7 mouse cellular contexts compared by ENCODE assay signal in the genomic region with DNA sequence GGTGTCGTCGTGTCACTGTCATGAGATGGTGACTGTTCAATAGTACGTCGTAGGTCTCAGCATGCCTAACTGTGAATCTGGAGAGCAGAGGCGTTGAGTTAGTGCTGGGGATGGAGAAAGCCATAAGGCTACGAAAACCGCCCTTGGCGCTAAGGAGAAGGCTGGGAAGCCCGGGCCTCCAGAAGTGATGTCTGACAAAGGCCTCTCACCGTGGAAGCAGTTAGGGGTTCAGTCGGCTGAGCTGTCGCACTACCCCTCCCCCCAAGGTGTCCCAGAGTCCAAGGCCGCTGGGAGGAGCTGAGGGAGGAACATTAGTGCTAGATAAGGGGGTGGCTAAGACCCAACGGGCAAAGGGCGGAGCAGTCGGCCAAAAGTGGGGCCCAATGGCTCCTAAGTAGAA. TPM values are rescaled to one million over a fixed set of nuclear protein-coding genes. Genes with fewer than 3 reads are reported as not detected.
DNase-seq lines count a peak whose midpoint lies in the region; ATAC-seq lines count a peak whose summit lies in the region.

No protein-coding gene starts in this region.

- peak overlapping the region; percentile 47 for H3K4me3 ChIP-seq in midbrain, embryonic 10.5 days
- H3K4me3 ChIP-seq in midbrain, embryonic 16.5 days (ENCODE audit: low read depth, low read length), result no peak overlapping the region
- peak overlapping the region; percentile 66 for H3K4me3 ChIP-seq in erythroblast, embryonic 14.5 days (replicated peaks)
- peak overlapping the region; percentile 28 for H3K4me3 ChIP-seq in stomach, embryonic 14.5 days (ENCODE audit: low read depth, low read length)

- DNase-seq in midbrain, embryonic 10.5 days (ENCODE audit: low spot score), result no peak
- peak; percentile 26 for DNase-seq in kidney, postnatal 14 days
- no peak for DNase-seq in MN1 (ENCODE audit: low spot score)
- no peak for DNase-seq in cerebellum, postnatal 10 days

- H3K9me3 ChIP-seq in midbrain, embryonic 10.5 days (replicated peaks), result no peaks in the 10 kb centered on the region
- H3K9me3 ChIP-seq in midbrain, embryonic 16.5 days (replicated peaks; ENCODE audit: control insufficient read depth, low read length, poor library complexity, severe bottlenecking), result no peaks in the 10 kb centered on the region
- no peaks in the 10 kb centered on the region; the same call in 1 of the 2 replicates for H3K9me3 ChIP-seq in erythroblast, embryonic 14.5 days (ENCODE audit: control insufficient read depth, low read length)
- no peaks in the 10 kb centered on the region for H3K9me3 ChIP-seq in stomach, embryonic 14.5 days (ENCODE audit: control insufficient read depth, low read depth, low read length)

- H3K9ac ChIP-seq in midbrain, embryonic 16.5 days (ENCODE audit: low read depth, low read length), result no peak overlapping the region
- no peak overlapping the region for H3K9ac ChIP-seq in stomach, embryonic 14.5 days (replicated peaks; ENCODE audit: low read depth, low read length)

- H3K4me2 ChIP-seq in midbrain, embryonic 16.5 days (ENCODE audit: low read length), result no peak overlapping the region
- 0 out of 2 replicates have a peak overlapping the region, but pooled peaks have one; percentile 38 for H3K4me2 ChIP-seq in stomach, embryonic 14.5 days (replicated peaks; ENCODE audit: low read depth, low read length)

- H3K27ac ChIP-seq in midbrain, embryonic 10.5 days (replicated peaks), result no peak overlapping the region
- H3K27ac ChIP-seq in midbrain, embryonic 16.5 days (ENCODE audit: low read length), result no peak overlapping the region
- no peak overlapping the region for H3K27ac ChIP-seq in stomach, embryonic 14.5 days (ENCODE audit: low read length)

- whole genome bisulfite sequencing in midbrain, embryonic 10.5 days, result 4% methylated on average over 16 of the region's 16 CpGs
- 4% methylated on average over 16 of the region's 16 CpGs for WGBS in midbrain, embryonic 16.5 days
- WGBS in stomach, embryonic 14.5 days, result 8% methylated on average over 16 of the region's 16 CpGs

- H3K36me3 ChIP-seq in midbrain, embryonic 10.5 days, result no peaks in the 10 kb centered on the region
- H3K36me3 ChIP-seq in midbrain, embryonic 16.5 days (ENCODE audit: control insufficient read depth, insufficient read depth, low read length), result no peaks in the 10 kb centered on the region
- H3K36me3 ChIP-seq in erythroblast, embryonic 14.5 days (ENCODE audit: control insufficient read depth), result peaks cover 17% of the 10 kb centered on the region
- no peaks in the 10 kb centered on the region for H3K36me3 ChIP-seq in stomach, embryonic 14.5 days (ENCODE audit: control insufficient read depth, insufficient read depth, low read length)

- no peak for ATAC-seq in midbrain, embryonic 16.5 days
- no peak for ATAC-seq in stomach, embryonic 14.5 days (ENCODE audit: insufficient number of reproducible peaks, insufficient read depth, low FRiP score, low read depth)

- H3K27me3 ChIP-seq in midbrain, embryonic 10.5 days (ENCODE audit: low read depth, poor library complexity, severe bottlenecking), result peaks cover 78% of the 10 kb centered on the region
- H3K27me3 ChIP-seq in midbrain, embryonic 16.5 days (ENCODE audit: control insufficient read depth, insufficient read depth, low read depth, low read length), result peaks cover 61% of the 10 kb centered on the region
- H3K27me3 ChIP-seq in erythroblast, embryonic 14.5 days (ENCODE audit: control insufficient read depth), result peaks cover 64% of the 10 kb centered on the region
- peaks cover 42% of the 10 kb centered on the region for H3K27me3 ChIP-seq in stomach, embryonic 14.5 days (ENCODE audit: control insufficient read depth, insufficient read depth, low read length)

- peaks cover 33% of the 10 kb centered on the region for H3K4me1 ChIP-seq in midbrain, embryonic 10.5 days
- peaks cover 3% of the 10 kb centered on the region for H3K4me1 ChIP-seq in midbrain, embryonic 16.5 days (ENCODE audit: control insufficient read depth, insufficient read depth, low read length)
- peaks cover 26% of the 10 kb centered on the region for H3K4me1 ChIP-seq in erythroblast, embryonic 14.5 days (ENCODE audit: control insufficient read depth)
- peaks cover 14% of the 10 kb centered on the region; the same call in 1 of the 2 replicates for H3K4me1 ChIP-seq in stomach, embryonic 14.5 days (ENCODE audit: control insufficient read depth, insufficient read depth, low read length)

RNA-seq across cellular contexts. Expression of gene Nags, which starts 0.7 kb away (rescaled TPM):
- polyA plus RNA-seq in midbrain, embryonic 10.5 days (2016; fragmentation: Nextera tagmentation; extraction: Ambion mirVana), result 0.10 TPM in 1 of 2 replicates, not detected in the other
- polyA plus RNA-seq in midbrain, embryonic 16.5 days (2015; fragmentation: Nextera tagmentation; extraction: Ambion mirVana), result 0.20 TPM in 1 of 2 replicates, not detected in the other
- polyA plus RNA-seq in erythroblast, embryonic 14.5 days (2012), result 0.14 and 0.16 TPM in 2 replicates
- polyA plus RNA-seq in stomach, embryonic 14.5 days (2014; fragmentation: Nextera tagmentation; extraction: Ambion mirVana), result not detected in 2 replicates

RNA-seq across cellular contexts. Expression of gene Tmem101, which starts 10.2 kb away (rescaled TPM):
- 40.4 and 42.3 TPM in 2 replicates for polyA plus RNA-seq in midbrain, embryonic 10.5 days (2016; fragmentation: Nextera tagmentation; extraction: Ambion mirVana)
- 45.8 and 46.5 TPM in 2 replicates for polyA plus RNA-seq in midbrain, embryonic 16.5 days (2015; fragmentation: Nextera tagmentation; extraction: Ambion mirVana)
- 1.1 and 1.7 TPM in 2 replicates for polyA plus RNA-seq in erythroblast, embryonic 14.5 days (2012)
- 23.0 and 24.8 TPM in 2 replicates for polyA plus RNA-seq in stomach, embryonic 14.5 days (2014; fragmentation: Nextera tagmentation; extraction: Ambion mirVana)

RNA-seq across cellular contexts. Expression of gene Pyy, which starts 38.4 kb away (rescaled TPM):
- polyA plus RNA-seq in midbrain, embryonic 10.5 days (2016; fragmentation: Nextera tagmentation; extraction: Ambion mirVana), result not detected in 2 replicates
- not detected in 2 replicates for polyA plus RNA-seq in midbrain, embryonic 16.5 days (2015; fragmentation: Nextera tagmentation; extraction: Ambion mirVana)
- polyA plus RNA-seq in erythroblast, embryonic 14.5 days (2012), result not detected in 2 replicates
- 5.2 and 11.2 TPM in 2 replicates for polyA plus RNA-seq in stomach, embryonic 14.5 days (2014; fragmentation: Nextera tagmentation; extraction: Ambion mirVana)

RNA-seq across cellular contexts. Expression of gene Lsm12, which starts 39.1 kb away (rescaled TPM):
- 141 and 144 TPM in 2 replicates for polyA plus RNA-seq in midbrain, embryonic 10.5 days (2016; fragmentation: Nextera tagmentation; extraction: Ambion mirVana)
- 87.8 and 95.3 TPM in 2 replicates for polyA plus RNA-seq in midbrain, embryonic 16.5 days (2015; fragmentation: Nextera tagmentation; extraction: Ambion mirVana)
- polyA plus RNA-seq in erythroblast, embryonic 14.5 days (2012), result 8.9 TPM in 2 replicates
- polyA plus RNA-seq in stomach, embryonic 14.5 days (2014; fragmentation: Nextera tagmentation; extraction: Ambion mirVana), result 88.2 and 88.5 TPM in 2 replicates

RNA-seq across cellular contexts. Expression of gene G6pc3, which starts 43.4 kb away (rescaled TPM):
- 39.1 and 41.5 TPM in 2 replicates for polyA plus RNA-seq in midbrain, embryonic 10.5 days (2016; fragmentation: Nextera tagmentation; extraction: Ambion mirVana)
- 39.0 and 42.9 TPM in 2 replicates for polyA plus RNA-seq in midbrain, embryonic 16.5 days (2015; fragmentation: Nextera tagmentation; extraction: Ambion mirVana)
- 0.30 and 0.50 TPM in 2 replicates for polyA plus RNA-seq in erythroblast, embryonic 14.5 days (2012)
- polyA plus RNA-seq in stomach, embryonic 14.5 days (2014; fragmentation: Nextera tagmentation; extraction: Ambion mirVana), result 34.4 and 36.6 TPM in 2 replicates
